25 mouse cellular contexts compared by ENCODE assay signal in the genomic region with DNA sequence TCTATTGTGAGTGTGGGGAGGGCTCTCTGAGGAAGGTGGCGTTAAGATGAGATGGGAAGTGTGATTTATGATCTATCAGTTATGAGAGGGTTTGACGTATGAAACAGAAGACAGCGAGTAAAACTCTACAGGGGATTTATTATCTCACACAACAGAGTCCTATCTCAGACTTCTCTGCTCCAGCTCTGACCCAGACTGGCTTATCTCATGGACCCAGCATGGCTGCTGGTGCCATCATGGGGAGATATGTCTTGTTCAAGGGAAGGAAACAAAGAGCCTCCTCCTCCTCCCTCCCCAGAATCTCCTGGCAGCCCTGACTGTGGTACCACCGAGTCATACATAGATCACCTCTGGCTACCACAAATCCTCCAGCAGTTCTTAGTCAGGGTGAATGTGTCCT. TPM values are rescaled to one million over a fixed set of nuclear protein-coding genes. Genes with fewer than 3 reads are reported as not detected.
A peak's percentile ranks its signal among the peaks of the same experiment; 100 is the strongest.
DNase-seq lines count a peak whose midpoint lies in the region; ATAC-seq lines count a peak whose summit lies in the region.
"Had no signal": no experiment of that assay in that cellular context is flagged by ENCODE, and none has a peak within 500 bp of the region (broad histone marks: within the 10 kb centered on the region; RNA-seq: fewer than 3 reads in every experiment).

No protein-coding gene starts in this region.

- intact Hi-C loops in heart, postnatal 10 days (cut with DNase I), result no loop called here
- intact Hi-C loops in gastrocnemius, postnatal 36 days (cut with DNase I), result no loop called here

- H3K27ac ChIP-seq in heart, embryonic 12.5 days (ENCODE audit: poor library complexity, severe bottlenecking), result no peak overlapping the region
- no peak overlapping the region for H3K27ac ChIP-seq in liver, embryonic 11.5 days (ENCODE audit: low read depth, low read length)
- H3K27ac ChIP-seq: embryonic facial prominence, embryonic 10.5 days; gastrocnemius, adult 2 months; hindbrain, embryonic 12.5 days; limb, embryonic 12.5 days; midbrain, embryonic 13.5 days; neural tube, embryonic 13.5 days; stomach, embryonic 15.5 days had no signal

- no peak overlapping the region for H3K4me3 ChIP-seq in heart, embryonic 12.5 days
- H3K4me3 ChIP-seq in liver, embryonic 11.5 days (ENCODE audit: low read depth, low read length), result no peak overlapping the region
- H3K4me3 ChIP-seq: embryonic facial prominence, embryonic 10.5 days; gastrocnemius, adult 2 months; hindbrain, embryonic 12.5 days; limb, embryonic 12.5 days; midbrain, embryonic 13.5 days; neural tube, embryonic 13.5 days; stomach, embryonic 15.5 days had no signal

- peak; percentile 90 for ATAC-seq in heart, embryonic 12.5 days (ENCODE audit: insufficient number of reproducible peaks, low FRiP score)
- ATAC-seq in liver, embryonic 11.5 days (replicated peaks; ENCODE audit: low FRiP score), result peak; percentile 95
- peak; percentile 92 for ATAC-seq in megakaryocyte progenitor cell, adult 5-6 weeks (replicated peaks; ENCODE audit: poor library complexity)
- ATAC-seq: midbrain, embryonic 13.5 days had no signal

- no peaks in the 10 kb centered on the region for H3K36me3 ChIP-seq in heart, embryonic 12.5 days
- no peaks in the 10 kb centered on the region for H3K36me3 ChIP-seq in liver, embryonic 11.5 days (ENCODE audit: control insufficient read depth, insufficient read depth, low read length)
- H3K36me3 ChIP-seq: embryonic facial prominence, embryonic 10.5 days; hindbrain, embryonic 12.5 days; limb, embryonic 12.5 days; midbrain, embryonic 13.5 days; neural tube, embryonic 13.5 days; stomach, embryonic 15.5 days had no signal

- no peak overlapping the region for H3K9ac ChIP-seq in heart, embryonic 12.5 days
- no peak overlapping the region for H3K9ac ChIP-seq in liver, embryonic 11.5 days (ENCODE audit: low read depth, low read length)
- H3K9ac ChIP-seq: hindbrain, embryonic 12.5 days; limb, embryonic 12.5 days; lung, embryonic 14.5 days; midbrain, embryonic 13.5 days; neural tube, embryonic 13.5 days; stomach, embryonic 15.5 days had no signal

- H3K4me2 ChIP-seq in heart, embryonic 12.5 days, result no peak overlapping the region
- H3K4me2 ChIP-seq in liver, embryonic 11.5 days, result no peak overlapping the region
- H3K4me2 ChIP-seq: hindbrain, embryonic 12.5 days; limb, embryonic 12.5 days; lung, embryonic 14.5 days; midbrain, embryonic 13.5 days; neural tube, embryonic 13.5 days; stomach, embryonic 15.5 days had no signal

- no peaks in the 10 kb centered on the region for H3K9me3 ChIP-seq in heart, embryonic 12.5 days (replicated peaks)
- H3K9me3 ChIP-seq in liver, embryonic 11.5 days (ENCODE audit: control insufficient read depth, low read length), result no peaks in the 10 kb centered on the region
- H3K9me3 ChIP-seq: embryonic facial prominence, embryonic 10.5 days; hindbrain, embryonic 12.5 days; limb, embryonic 12.5 days; midbrain, embryonic 13.5 days; neural tube, embryonic 13.5 days; stomach, embryonic 15.5 days had no signal

- H3K4me1 ChIP-seq in heart, embryonic 12.5 days (replicated peaks), result peaks cover 6% of the 10 kb centered on the region
- H3K4me1 ChIP-seq in liver, embryonic 11.5 days (replicated peaks; ENCODE audit: control insufficient read depth, insufficient read depth, low read length), result peaks cover 12% of the 10 kb centered on the region

- H3K27me3 ChIP-seq in heart, embryonic 12.5 days (replicated peaks), result peaks cover 30% of the 10 kb centered on the region
- H3K27me3 ChIP-seq in liver, embryonic 11.5 days (replicated peaks; ENCODE audit: control insufficient read depth, insufficient read depth, low read length), result peaks cover 46% of the 10 kb centered on the region
- H3K27me3 ChIP-seq: CH12.LX; midbrain, embryonic 13.5 days; neural tube, embryonic 13.5 days had no signal

- WGBS in heart, embryonic 12.5 days, result 54% methylated on average over 4 of the region's 4 CpGs
- 24% methylated on average over 4 of the region's 4 CpGs for WGBS in liver, embryonic 11.5 days

- no peak for DNase-seq in heart, postnatal 10 days
- peak; percentile 15 for DNase-seq in c-Kit-negative CD71-positive TER-119-positive erythroid progenitor cells, embryonic 14.5 days (ENCODE audit: low read depth, low spot score)
- no peak for DNase-seq in liver, embryonic 11.5 days (ENCODE audit: low spot score)
- no peak for DNase-seq in cerebellum, postnatal 36 days
- no peak for DNase-seq in frontal cortex, postnatal 36 days (ENCODE audit: low spot score in 2 of 2)
- DNase-seq in gastrocnemius, postnatal 36 days, result no peak
- DNase-seq: adrenal gland, adult 2 months; cerebellum, adult 11-12 months; cerebellum, postnatal 25 days; gastrocnemius, adult 2 months; heart, postnatal 14 days; kidney, adult 8-10 months; kidney, postnatal 14 days; lung, embryonic 14.5 days; lung, postnatal 36 days; spleen, adult 18-20 months had no signal

RNA-seq across cellular contexts. Expression of a gene that starts 48.1 kb away (rescaled TPM):
- 0.24 and 0.30 TPM in 2 replicates for polyA plus RNA-seq in heart, embryonic 12.5 days (2016; fragmentation: Nextera tagmentation; extraction: Ambion mirVana)
- total RNA-seq in heart, postnatal 10 days (2021), result 10 to 100 TPM; 45.4 to 50.2 TPM
- polyA plus RNA-seq in liver, embryonic 11.5 days (2014; fragmentation: Nextera tagmentation; extraction: Ambion mirVana), result 0.12 and 0.73 TPM in 2 replicates
- 0.34 and 0.47 TPM in 2 replicates for total RNA-seq in megakaryocyte progenitor cell, adult 5-6 weeks (2015)
- 0.75 and 1.8 TPM in 2 replicates for total RNA-seq in megakaryocyte progenitor cell, adult 5-6 weeks (2017)
- total RNA-seq in gastrocnemius, postnatal 36 days (2021), result 10 to 100 TPM; 23.3 to 28.2 TPM

Comparison
In these comparisons a context has a peak if more than half of its experiments do, and no peak if none do; other contexts are left out.
1. RNA of a gene that starts 48.1 kb away (total RNA-seq): 45.4 to 50.2 TPM in heart, postnatal 10 days and 23.3 to 28.2 TPM in gastrocnemius, postnatal 36 days; 0.34 to 1.8 TPM in megakaryocyte progenitor cell, adult 5-6 weeks; every median in the first group is over 4 times any median in the second.
2. Peak in every context shown above with its lines, with median percentiles within 50 percentile points of each other: ATAC-seq.